Mouse (Mus musculus): ENCODE results near the gene Aldh3a1. TPM values are rescaled to one million over a fixed set of nuclear protein-coding genes. Genes with fewer than 3 reads are reported as not detected.
"Not testable (repeated sequence)": the region's sequence is repeated elsewhere in the genome, so short reads cannot be mapped to it uniquely, and the experiment has no call there.

Aldh3a1 gene
- polyA plus RNA-seq, 1 experiment from 2014 or later, result not detected

DNA sequence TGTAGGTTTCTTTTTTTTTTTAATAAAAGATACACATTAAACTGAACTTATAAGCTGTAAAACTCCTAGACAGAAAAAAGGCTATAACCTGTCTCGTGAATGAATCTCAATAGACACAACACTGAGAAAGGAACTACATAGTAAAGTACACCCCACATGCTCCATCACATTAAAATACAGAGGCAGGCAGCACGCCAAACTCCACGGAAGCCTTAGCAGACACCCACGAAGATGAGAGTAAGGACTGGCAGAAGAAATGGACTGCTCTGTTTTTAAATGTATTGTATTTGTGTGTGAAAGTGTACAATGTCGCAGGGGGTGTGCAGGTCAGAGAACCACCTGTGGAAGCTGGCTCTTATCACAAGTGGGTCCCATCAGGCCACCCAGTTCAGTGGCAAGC, 37.2 kb upstream of the Aldh3a1 start:
- peaks cover 7% of the 10 kb centered on the region; the same call in 1 of the 2 replicates for H3K4me1 ChIP-seq (ENCODE audit: control insufficient read depth, insufficient read depth, low read length)
- no peak overlapping the region for H3K9ac ChIP-seq (replicated peaks; ENCODE audit: low read depth, low read length)
- H3K4me2 ChIP-seq (replicated peaks; ENCODE audit: low read depth, low read length), result no peak overlapping the region
- H3K36me3 ChIP-seq (ENCODE audit: control insufficient read depth, insufficient read depth, low read length), result peaks cover 35% of the 10 kb centered on the region
- no peak for ATAC-seq (ENCODE audit: insufficient number of reproducible peaks, insufficient read depth, low FRiP score, low read depth)
- H3K9me3 ChIP-seq (ENCODE audit: control insufficient read depth, low read depth, low read length), result no peaks in the 10 kb centered on the region
- 84% methylated on average over 5 of the region's 5 CpGs for WGBS
- H3K27ac ChIP-seq (ENCODE audit: low read length), result no peak overlapping the region
- H3K4me3 ChIP-seq (ENCODE audit: low read depth, low read length), result no peak overlapping the region
- H3K27me3 ChIP-seq (ENCODE audit: control insufficient read depth, insufficient read depth, low read length), result no peaks in the 10 kb centered on the region

GRCm38 (mm10) chr11:61173477-61173876, 33.9 kb upstream of the Aldh3a1 start:
- peaks cover 10% of the 10 kb centered on the region; the same call in 1 of the 2 replicates for H3K36me3 ChIP-seq (ENCODE audit: control insufficient read depth, insufficient read depth, low read length)
- peak overlapping the region; percentile 52 for H3K4me2 ChIP-seq (replicated peaks; ENCODE audit: low read depth, low read length)
- peak overlapping the region; percentile 92; the same call in 1 of the 2 replicates for H3K9ac ChIP-seq (replicated peaks; ENCODE audit: low read depth, low read length)
- peak overlapping the region; percentile 92 for H3K4me3 ChIP-seq (ENCODE audit: low read depth, low read length)
- H3K4me1 ChIP-seq (ENCODE audit: control insufficient read depth, insufficient read depth, low read length); ATAC-seq (ENCODE audit: insufficient number of reproducible peaks, insufficient read depth, low FRiP score, low read depth); H3K27ac ChIP-seq (ENCODE audit: low read length); H3K27me3 ChIP-seq (ENCODE audit: control insufficient read depth, insufficient read depth, low read length); H3K9me3 ChIP-seq (ENCODE audit: control insufficient read depth, low read depth, low read length): not testable (repeated sequence)
- WGBS, result 31% methylated on average over 15 of the region's 15 CpGs

DNA sequence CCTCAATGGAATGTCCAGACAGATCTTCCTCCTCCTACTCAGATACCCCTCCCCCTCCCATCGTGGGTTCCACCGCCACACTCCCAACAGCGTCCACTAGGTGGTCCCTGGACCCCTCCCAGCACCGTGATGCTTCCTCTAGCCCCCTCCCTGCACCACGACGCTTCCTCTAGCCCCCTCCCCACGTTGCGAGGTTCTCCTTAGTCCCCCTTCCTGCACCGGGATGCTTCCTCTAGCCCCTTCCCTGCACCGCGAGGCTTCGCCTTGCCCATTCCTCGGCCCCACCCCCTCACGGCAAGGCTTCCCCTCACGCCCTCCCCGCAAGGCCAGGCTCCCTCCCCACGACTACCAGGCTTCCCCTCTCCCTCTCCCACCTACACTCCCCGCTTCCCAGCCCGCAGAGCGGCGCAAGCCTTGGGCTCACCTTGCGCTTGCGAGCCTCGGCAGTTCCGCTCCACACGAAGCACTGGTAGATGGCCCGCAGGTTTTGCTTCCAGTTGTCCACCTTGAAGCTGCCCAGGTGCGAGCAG, 33.0 kb upstream of the Aldh3a1 start:
- ATAC-seq (ENCODE audit: insufficient number of reproducible peaks, insufficient read depth, low FRiP score, low read depth), result peak; percentile 34
- Histone ChIP-seq H3K27me3 (ENCODE audit: control insufficient read depth, insufficient read depth, low read length) (no peaks in the 10 kb centered on the region), H3K36me3 (ENCODE audit: control insufficient read depth, insufficient read depth, low read length) (peaks cover 10% of the 10 kb centered on the region; the same call in 1 of the 2 replicates), H3K27ac (ENCODE audit: low read length) (peak overlapping the region; percentile 93), H3K4me1 (ENCODE audit: control insufficient read depth, insufficient read depth, low read length) (peaks cover 7% of the 10 kb centered on the region; the same call in 1 of the 2 replicates), H3K4me2 (replicated peaks; ENCODE audit: low read depth, low read length) (peak overlapping the region; percentile 52), H3K9me3 (ENCODE audit: control insufficient read depth, low read depth, low read length) (no peaks in the 10 kb centered on the region), H3K9ac (replicated peaks; ENCODE audit: low read depth, low read length) (peak overlapping the region; percentile 92), H3K4me3 (ENCODE audit: low read depth, low read length) (peak overlapping the region; percentile 92)
- under 1% methylated on average over 28 of the region's 28 CpGs for WGBS

DNA sequence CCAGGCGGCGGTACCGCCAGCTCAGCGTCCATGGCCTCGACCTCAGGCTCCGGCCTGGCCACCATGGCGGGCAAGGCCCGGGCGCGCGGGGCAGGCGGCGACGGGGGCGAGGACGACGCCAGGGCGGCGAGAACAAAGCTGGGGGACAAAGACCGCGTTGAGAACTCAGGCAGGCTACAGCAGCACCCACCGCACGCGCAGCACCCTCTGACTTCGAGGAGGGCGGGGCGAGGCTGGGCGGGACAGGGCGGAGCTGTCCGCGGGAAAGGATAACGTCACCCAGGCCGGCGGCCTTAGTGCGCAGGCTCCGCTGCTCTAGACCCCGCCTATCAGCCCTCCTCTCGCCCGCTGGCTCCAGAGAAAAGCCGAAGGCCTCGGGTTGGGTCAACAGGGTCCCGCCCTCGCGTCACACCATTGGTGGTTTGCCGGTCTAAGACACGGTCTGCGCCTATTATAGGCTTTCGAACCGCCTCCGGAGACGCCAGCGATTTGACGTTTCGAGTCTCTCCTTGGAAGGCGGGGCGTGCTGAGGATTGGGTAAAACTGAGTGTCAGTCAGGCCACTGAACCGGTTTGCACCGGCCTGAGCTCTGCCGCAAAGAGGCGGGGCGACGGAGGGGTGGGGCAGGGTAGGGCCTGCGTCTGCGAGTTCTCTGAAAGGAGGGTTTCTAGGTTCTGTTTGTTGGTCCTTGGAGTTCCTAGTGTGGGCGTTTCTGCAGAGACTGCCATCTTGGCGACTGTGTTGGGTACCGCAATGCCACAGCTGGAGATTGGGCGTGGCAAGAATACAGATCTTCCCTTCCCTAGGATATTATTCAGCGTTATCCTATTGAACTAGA, 32.3 kb upstream of the Aldh3a1 start, which contains the start of gene Usp22:
TSS of gene Usp22 (minus strand) at position 235 of the 838 bp plus-strand sequence.
- peak within 1 kb of the TSS; percentile 92 for H3K9ac ChIP-seq (replicated peaks; ENCODE audit: low read depth, low read length)
- no peaks in the 10 kb centered on the region for H3K9me3 ChIP-seq (ENCODE audit: control insufficient read depth, low read depth, low read length)
- ATAC-seq (ENCODE audit: insufficient number of reproducible peaks, insufficient read depth, low FRiP score, low read depth), result peak; percentile 98
- H3K4me3 ChIP-seq (ENCODE audit: low read depth, low read length), result peak within 1 kb of the TSS; percentile 92
- peak within 1 kb of the TSS; percentile 52 for H3K4me2 ChIP-seq (replicated peaks; ENCODE audit: low read depth, low read length)
- H3K27ac ChIP-seq (ENCODE audit: low read length), result peak within 1 kb of the TSS; percentile 93
- peaks cover 10% of the 10 kb centered on the region; the same call in 1 of the 2 replicates for H3K36me3 ChIP-seq (ENCODE audit: control insufficient read depth, insufficient read depth, low read length)
- H3K27me3 ChIP-seq (ENCODE audit: control insufficient read depth, insufficient read depth, low read length), result no peaks in the 10 kb centered on the region
- peaks cover 7% of the 10 kb centered on the region; the same call in 1 of the 2 replicates for H3K4me1 ChIP-seq (ENCODE audit: control insufficient read depth, insufficient read depth, low read length)
- WGBS, result under 1% methylated on average over 69 of the region's 69 CpGs

GRCm38 (mm10) chr11:61175778-61176177, 31.6 kb upstream of the Aldh3a1 start:
- Histone ChIP-seq H3K4me3 (ENCODE audit: low read depth, low read length) (peak overlapping the region; percentile 7), H3K36me3 (ENCODE audit: control insufficient read depth, insufficient read depth, low read length) (peaks cover 6% of the 10 kb centered on the region; the same call in 1 of the 2 replicates), H3K9me3 (ENCODE audit: control insufficient read depth, low read depth, low read length) (no peaks in the 10 kb centered on the region), H3K27me3 (ENCODE audit: control insufficient read depth, insufficient read depth, low read length) (no peaks in the 10 kb centered on the region), H3K4me2 (replicated peaks; ENCODE audit: low read depth, low read length) (peak overlapping the region; percentile 29), H3K9ac (replicated peaks; ENCODE audit: low read depth, low read length) (no peak overlapping the region), H3K4me1 (ENCODE audit: control insufficient read depth, insufficient read depth, low read length) (peaks cover 7% of the 10 kb centered on the region; the same call in 1 of the 2 replicates), H3K27ac (ENCODE audit: low read length) (peak overlapping the region; percentile 11; the same call in 1 of the 2 replicates)
- WGBS, result 76% methylated on average over 5 of the region's 5 CpGs
- ATAC-seq (ENCODE audit: insufficient number of reproducible peaks, insufficient read depth, low FRiP score, low read depth), result no peak

DNA sequence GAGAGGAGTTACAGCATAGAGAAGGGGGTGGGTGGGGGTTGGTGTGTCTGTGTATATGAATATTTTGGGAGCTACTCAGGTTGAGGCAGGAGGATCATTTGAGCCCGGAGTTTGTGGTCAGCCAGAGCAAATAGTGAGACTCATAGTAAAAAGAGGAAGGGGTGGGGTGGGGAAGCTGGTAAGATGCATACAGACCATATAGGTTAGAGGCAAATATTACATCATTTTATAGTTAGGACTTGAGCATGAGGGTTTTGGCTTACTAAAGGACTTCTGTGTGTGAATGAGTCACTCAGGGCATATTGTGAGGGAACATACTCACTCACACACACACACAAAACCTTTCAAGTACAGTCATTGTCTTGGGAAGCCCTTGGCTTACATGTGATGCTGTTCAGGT, 31.0 kb upstream of the Aldh3a1 start:
- H3K9ac ChIP-seq (replicated peaks; ENCODE audit: low read depth, low read length), result no peak overlapping the region
- H3K9me3 ChIP-seq (ENCODE audit: control insufficient read depth, low read depth, low read length), result no peaks in the 10 kb centered on the region
- peaks cover 6% of the 10 kb centered on the region; the same call in 1 of the 2 replicates for H3K36me3 ChIP-seq (ENCODE audit: control insufficient read depth, insufficient read depth, low read length)
- ATAC-seq (ENCODE audit: insufficient number of reproducible peaks, insufficient read depth, low FRiP score, low read depth), result no peak
- H3K27ac ChIP-seq (ENCODE audit: low read length), result no peak overlapping the region
- H3K4me3 ChIP-seq (ENCODE audit: low read depth, low read length), result no peak overlapping the region
- peaks cover 4% of the 10 kb centered on the region; the same call in 1 of the 2 replicates for H3K4me1 ChIP-seq (ENCODE audit: control insufficient read depth, insufficient read depth, low read length)
- H3K4me2 ChIP-seq (replicated peaks; ENCODE audit: low read depth, low read length), result no peak overlapping the region
- no peaks in the 10 kb centered on the region for H3K27me3 ChIP-seq (ENCODE audit: control insufficient read depth, insufficient read depth, low read length)
- 79% methylated on average over 1 of the region's 1 CpGs for WGBS

DNA sequence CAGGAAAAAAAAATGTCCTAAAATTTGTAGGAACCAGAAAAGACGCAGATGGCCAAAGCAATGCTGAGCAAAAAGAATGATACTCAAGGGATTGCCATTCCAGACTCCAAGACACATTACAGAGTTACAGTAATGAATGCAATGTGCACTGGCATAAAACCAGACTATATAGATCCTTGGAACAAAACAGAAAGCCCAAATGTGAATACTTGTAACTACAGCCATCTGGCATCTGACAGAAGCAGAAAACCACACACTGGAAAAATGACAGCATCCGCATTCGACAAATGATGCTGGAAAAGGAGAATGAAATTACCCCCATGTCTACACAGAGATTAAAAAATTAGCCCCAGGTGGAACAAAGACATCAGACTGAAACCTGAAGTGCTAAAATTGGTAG, 27.0 kb upstream of the Aldh3a1 start:
- H3K4me2 ChIP-seq (replicated peaks; ENCODE audit: low read depth, low read length), result no peak overlapping the region
- WGBS, result 94% methylated on average over 3 of the region's 3 CpGs

GRCm38 (mm10) chr11:61181624-61182023, 25.7 kb upstream of the Aldh3a1 start:
- Histone ChIP-seq H3K4me1 (ENCODE audit: control insufficient read depth, insufficient read depth, low read length) (no peaks in the 10 kb centered on the region), H3K4me3 (ENCODE audit: low read depth, low read length) (no peak overlapping the region), H3K9me3 (ENCODE audit: control insufficient read depth, low read depth, low read length) (no peaks in the 10 kb centered on the region), H3K27me3 (ENCODE audit: control insufficient read depth, insufficient read depth, low read length) (no peaks in the 10 kb centered on the region), H3K27ac (ENCODE audit: low read length) (no peak overlapping the region), H3K4me2 (replicated peaks; ENCODE audit: low read depth, low read length) (no peak overlapping the region), H3K9ac (replicated peaks; ENCODE audit: low read depth, low read length) (no peak overlapping the region), H3K36me3 (ENCODE audit: control insufficient read depth, insufficient read depth, low read length) (no peaks in the 10 kb centered on the region)
- ATAC-seq (ENCODE audit: insufficient number of reproducible peaks, insufficient read depth, low FRiP score, low read depth), result no peak

More for the DNA sequence above, 27.0 kb upstream of the Aldh3a1 start:
- no peaks in the 10 kb centered on the region for H3K9me3 ChIP-seq (ENCODE audit: control insufficient read depth, low read depth, low read length)
- H3K4me1 ChIP-seq (ENCODE audit: control insufficient read depth, insufficient read depth, low read length), result no peaks in the 10 kb centered on the region
- no peaks in the 10 kb centered on the region for H3K27me3 ChIP-seq (ENCODE audit: control insufficient read depth, insufficient read depth, low read length)
- H3K4me3 ChIP-seq (ENCODE audit: low read depth, low read length), result no peak overlapping the region
- H3K27ac ChIP-seq (ENCODE audit: low read length), result no peak overlapping the region
- H3K36me3 ChIP-seq (ENCODE audit: control insufficient read depth, insufficient read depth, low read length), result no peaks in the 10 kb centered on the region
- H3K9ac ChIP-seq (replicated peaks; ENCODE audit: low read depth, low read length), result no peak overlapping the region
- no peak for ATAC-seq (ENCODE audit: insufficient number of reproducible peaks, insufficient read depth, low FRiP score, low read depth)
